Mouse (Mus musculus): ENCODE measurements around the gene Cby1.

The Cby1 gene
- long read RNA-seq, experiment 1, transcript Cby1-201 (5 exons, 1,147 nt): major isoform, 14 of 15 reads
- long read RNA-seq, experiment 1, partial matches to known transcripts: 0 of 15 reads
- long read RNA-seq, experiment 1, other reads (novel, unspliced or antisense): 1 of 15 reads
- long read RNA-seq, experiment 2, transcript Cby1-201 (5 exons, 1,147 nt): major isoform, 18 of 20 reads
- long read RNA-seq, experiment 2, partial matches to known transcripts: 2 of 20 reads
- long read RNA-seq, experiment 2, other reads (novel, unspliced or antisense): 0 of 20 reads

- intact Hi-C loops (cut with DNase I): loop anchor here (5.0 kb wide), 1 partner anchor 111 kb away; the partner anchor contains the start of gene Ddx17
Measured at GRCm38 (mm10) chr15:79658531-79659375, at the start of gene Cby1, which contains the start of gene Fam227a. Gene Cby1, plus strand, starts transcription at chr15:79659199. Gene Fam227a, minus strand, starts transcription at chr15:79658956.

DNA sequence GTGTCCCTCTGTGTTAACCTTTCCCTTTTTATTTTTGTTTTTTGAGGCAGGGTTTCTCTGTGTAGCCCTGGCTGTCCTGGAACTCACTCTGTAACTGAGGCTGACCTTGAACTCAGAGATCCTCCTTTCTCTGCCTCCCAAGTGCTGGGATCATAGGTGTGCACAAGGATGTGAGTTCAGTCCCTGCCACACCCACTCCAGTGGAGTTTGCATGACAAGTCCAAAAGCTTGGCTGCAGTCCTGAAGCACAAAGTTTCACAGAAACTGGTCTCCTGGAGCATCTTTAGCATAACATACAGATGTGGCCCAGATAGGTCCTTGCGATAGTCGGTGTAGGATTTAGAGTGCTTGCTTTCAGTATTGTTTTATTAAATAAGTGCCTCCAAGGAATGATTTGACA lies 49.8 kb upstream of the Cby1 start:
- intact Hi-C loops (cut with DNase I): loop anchor here (10.0 kb wide), 1 partner anchor 114 kb away; no protein-coding TSS in a partner anchor

GRCm38 (mm10) chr15:79615501-79615900 lies 43.5 kb upstream of the Cby1 start:
- intact Hi-C loops (cut with DNase I): no loop called here

DNA sequence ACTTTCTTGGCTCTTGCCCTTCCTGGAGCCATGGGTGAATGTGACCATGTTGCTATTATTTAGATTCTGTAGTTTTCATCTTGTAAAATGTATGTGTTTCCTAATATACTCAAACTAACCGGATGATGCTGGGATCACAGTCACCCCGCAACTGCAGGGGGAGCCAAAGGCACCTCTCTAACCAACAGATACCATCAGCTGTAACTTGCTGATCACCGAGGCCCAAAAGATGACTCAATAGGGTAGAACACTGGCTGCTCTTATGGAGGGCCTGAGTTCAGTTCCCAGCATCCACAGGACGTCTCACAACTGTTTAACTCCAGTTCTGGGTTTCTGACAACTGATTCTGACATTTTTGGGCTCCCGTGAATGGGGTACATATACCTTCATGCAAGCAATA lies 42.3 kb upstream of the Cby1 start:
- intact Hi-C loops (cut with DNase I): no loop called here

GRCm38 (mm10) chr15:79617135-79617534 lies 41.9 kb upstream of the Cby1 start:
- intact Hi-C loops (cut with DNase I): no loop called here

- intact Hi-C loops (cut with DNase I): no loop called here
Measured at GRCm38 (mm10) chr15:79618456-79618855, 40.5 kb upstream of the Cby1 start.

DNA sequence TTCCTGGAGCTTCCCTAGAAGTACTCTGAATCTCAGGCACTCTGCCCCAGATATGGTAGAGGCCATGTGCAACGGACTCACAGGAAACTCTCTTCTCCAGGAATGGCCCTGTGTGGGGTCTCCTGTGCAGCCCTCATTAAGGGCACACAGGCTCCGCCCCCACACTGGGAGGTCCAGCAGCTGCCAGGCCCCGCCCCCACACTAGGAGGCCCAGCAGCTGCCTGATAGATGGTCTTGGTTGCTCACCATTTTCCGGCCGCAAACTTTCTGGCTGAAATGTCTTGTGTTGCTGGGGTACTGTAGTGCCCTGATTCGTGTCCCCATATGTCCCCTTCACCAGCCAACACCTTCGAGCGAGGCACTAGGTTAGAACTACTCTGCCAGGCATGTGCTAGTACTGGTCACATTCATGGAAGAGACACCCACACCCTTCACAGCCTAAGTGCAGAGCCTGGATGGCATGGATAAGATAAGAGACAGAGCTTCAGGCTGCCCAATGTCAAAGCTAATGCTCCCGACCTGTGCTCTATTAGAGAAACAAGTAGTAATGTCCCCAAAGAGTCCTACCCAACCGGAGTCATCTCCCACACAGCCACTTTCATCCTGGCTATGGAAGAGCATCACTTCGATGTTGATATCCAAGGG lies 39.1 kb upstream of the Cby1 start:
- intact Hi-C loops (cut with DNase I): no loop called here

- intact Hi-C loops (cut with DNase I): no loop called here
Measured at GRCm38 (mm10) chr15:79630471-79630870, 28.5 kb upstream of the Cby1 start.

DNA sequence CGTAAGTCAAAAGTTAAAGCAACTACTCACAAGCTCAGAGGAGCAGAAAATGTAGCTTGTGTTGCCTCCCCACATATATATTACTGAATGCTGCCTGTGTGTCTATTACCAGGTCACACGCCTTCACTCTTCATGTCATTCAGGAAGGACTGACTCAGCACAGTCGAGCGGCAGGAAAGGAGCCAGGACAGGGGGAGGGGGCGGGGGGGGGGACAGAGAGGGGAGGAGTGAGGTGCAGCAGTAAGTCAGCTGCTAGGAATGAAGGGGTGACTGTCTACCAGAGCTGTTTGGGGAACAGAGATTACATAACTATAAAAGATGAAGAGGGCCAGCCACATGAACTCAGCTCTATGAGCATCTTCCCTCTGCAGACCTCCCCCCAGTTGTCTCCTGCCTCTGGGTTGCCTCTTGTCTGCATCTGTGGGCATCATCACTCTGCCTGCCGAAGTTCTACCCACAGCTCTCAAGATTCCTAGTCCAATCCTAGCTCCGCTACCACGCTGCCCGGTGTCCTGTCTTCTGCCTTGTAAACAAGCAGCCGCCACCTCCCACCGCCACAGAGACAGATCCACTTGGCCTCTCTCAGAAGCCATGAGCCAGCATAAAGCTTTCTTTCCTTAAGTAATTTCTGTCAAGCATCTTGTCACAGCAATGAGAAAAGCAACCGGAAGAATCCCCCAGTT lies 17.7 kb upstream of the Cby1 start:
- intact Hi-C loops (cut with DNase I): no loop called here

GRCm38 (mm10) chr15:79645483-79645882 lies 13.5 kb upstream of the Cby1 start:
- intact Hi-C loops (cut with DNase I): no loop called here

DNA sequence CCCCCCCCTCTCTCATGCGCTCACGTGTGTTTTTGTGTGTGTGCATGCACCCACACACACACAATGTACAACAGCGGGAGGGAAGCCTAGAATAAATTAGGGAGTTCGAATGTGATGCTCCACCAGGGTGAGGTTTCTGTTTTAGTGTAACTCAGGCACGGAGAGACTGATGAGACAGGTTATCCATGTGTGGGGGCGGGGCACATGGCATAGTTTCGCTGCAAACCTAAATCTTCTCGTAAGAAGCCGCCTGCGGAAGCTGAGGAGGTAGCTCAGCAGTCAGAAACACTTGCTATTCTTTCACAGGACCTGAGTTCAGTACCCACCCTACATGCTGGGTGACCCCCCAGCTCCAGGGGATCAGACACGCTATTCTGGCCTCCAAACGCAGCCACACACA lies 10.9 kb upstream of the Cby1 start:
- intact Hi-C loops (cut with DNase I): no loop called here

DNA sequence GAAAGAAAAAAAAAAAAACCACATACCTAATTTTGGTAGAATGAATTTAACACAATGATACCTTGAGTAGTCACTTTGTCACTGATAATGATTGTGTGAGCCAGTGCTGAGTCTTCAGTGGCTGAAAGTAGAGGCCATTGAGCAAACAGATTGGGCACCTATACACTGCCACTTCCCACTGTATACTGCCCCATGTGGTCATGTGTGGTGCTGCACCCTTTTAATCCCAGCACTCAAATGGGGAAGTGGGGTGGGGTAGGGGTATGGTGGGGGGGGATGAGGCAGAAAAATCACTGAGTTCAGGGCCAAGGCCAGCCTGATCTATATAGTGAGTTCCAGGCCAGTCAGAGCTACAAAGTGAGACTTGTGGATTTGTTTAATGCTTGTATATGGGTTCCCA lies 8.4 kb upstream of the Cby1 start:
- intact Hi-C loops (cut with DNase I): no loop called here

GRCm38 (mm10) chr15:79651481-79651880 lies 7.5 kb upstream of the Cby1 start:
- intact Hi-C loops (cut with DNase I): no loop called here

DNA sequence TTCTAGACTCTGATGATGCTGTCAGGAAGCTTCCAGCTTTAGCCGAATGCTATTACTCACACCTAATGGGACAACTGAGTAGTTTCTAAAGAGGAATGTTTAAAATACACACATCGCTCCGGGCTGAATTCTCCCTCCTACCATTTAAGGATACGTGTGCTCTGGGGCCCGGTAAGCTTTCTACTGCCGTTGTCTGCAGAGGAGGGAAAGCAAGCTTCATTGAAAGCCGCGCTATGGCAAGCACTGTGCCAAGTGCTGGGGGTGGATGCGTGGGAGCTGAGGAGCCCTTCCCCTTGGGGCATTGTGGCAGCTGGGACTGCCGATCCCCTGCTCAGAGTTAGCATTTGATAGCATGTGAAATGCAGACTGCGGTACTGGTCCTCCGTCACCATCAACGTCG lies 2.5 kb upstream of the Cby1 start:
- intact Hi-C loops (cut with DNase I): loop anchor here (5.0 kb wide), 1 partner anchor 109 kb away; the partner anchor contains the start of gene Ddx17

GRCm38 (mm10) chr15:79657837-79658530 lies 1.0 kb upstream of the Cby1 start:
- intact Hi-C loops (cut with DNase I): loop anchor here (5.0 kb wide), 1 partner anchor 111 kb away; the partner anchor contains the start of gene Ddx17

DNA sequence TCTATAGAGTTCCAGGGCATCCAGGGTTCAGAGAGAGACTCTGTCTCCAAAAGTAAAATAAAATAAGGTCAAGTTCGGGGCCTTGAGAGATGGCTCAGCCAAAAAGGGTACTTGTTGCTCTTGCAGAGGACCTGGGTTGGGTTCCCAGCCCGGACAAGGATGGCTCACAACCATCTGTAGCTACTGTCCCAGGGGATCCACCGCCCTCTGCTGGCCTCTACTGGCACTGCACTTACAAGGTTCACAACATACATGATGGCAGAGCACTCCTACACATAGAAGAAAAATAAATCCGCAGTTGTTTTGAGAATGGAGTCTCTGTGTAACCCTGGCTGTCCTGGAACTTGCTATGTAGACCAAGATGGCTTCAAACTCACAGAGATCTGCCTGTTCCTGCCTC lies 2.9 kb downstream of the Cby1 start:
- intact Hi-C loops (cut with DNase I): no loop called here

- intact Hi-C loops (cut with DNase I): no loop called here
Measured at GRCm38 (mm10) chr15:79664666-79665065, 5.7 kb downstream of the Cby1 start.

DNA sequence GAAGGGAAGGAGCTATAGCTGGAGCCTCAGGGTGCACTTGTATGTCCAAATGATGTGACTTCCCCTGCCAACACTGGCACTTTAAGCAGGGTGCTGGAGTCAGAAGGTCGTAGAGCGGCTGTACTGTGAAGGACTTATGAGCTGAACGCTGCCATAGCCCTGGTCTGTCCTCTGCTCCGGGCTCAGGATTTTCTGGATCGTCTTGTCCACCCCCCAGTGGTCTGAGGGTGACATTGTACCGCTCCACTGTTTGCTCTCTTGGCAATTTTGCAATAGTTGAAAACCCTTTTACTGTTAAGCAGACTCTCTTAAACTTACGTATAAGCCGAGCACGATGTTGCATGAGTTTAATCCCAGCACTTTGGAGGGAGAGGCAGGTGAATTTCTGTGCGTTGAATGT lies 10.2 kb downstream of the Cby1 start:
- intact Hi-C loops (cut with DNase I): no loop called here

- intact Hi-C loops (cut with DNase I): no loop called here
Measured at GRCm38 (mm10) chr15:79670249-79670971, 11.4 kb downstream of the Cby1 start, which contains the start of gene Tomm22. Gene Tomm22, plus strand, starts transcription at chr15:79670861.

- intact Hi-C loops (cut with DNase I): no loop called here
Measured at GRCm38 (mm10) chr15:79670972-79671299, 11.9 kb downstream of the Cby1 start.
